Mouse (Mus musculus): ENCODE data around the gene Ypel4. TPM values are rescaled to one million over a fixed set of nuclear protein-coding genes. Genes with fewer than 3 reads are reported as not detected.

Ypel4 gene
- polyA plus RNA-seq, 1 experiment from 2014 or later = 10.5 TPM

DNA sequence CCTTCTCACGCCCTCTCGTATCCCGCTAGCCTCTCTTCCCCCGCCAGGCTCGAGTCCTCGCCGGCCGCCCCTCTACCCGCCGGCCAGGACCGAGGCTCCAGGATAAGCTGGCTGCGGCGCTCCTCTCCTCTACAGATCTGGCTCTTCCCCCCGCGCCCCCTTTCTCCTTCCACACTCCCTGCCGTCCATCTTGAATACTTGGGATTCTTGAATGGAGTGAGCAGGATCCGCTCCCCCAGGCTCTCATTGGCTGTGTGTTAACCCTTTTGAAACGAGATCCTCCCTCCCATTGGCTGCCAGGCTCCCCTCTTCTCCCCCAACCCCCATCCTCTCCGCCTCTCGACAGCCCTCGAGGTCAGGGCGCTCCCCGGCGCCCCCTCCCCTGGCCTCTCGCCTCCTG, 9.7 kb downstream of the Ypel4 start, which contains the start of gene Gm19426:
Gm19426 (minus strand) TSS at position 95 of the 400 bp plus-strand sequence.
- DNase-seq (ENCODE audit: low spot score) = peak; percentile 91
- Histone ChIP-seq H3K9ac (ENCODE audit: low read length) (peak within 1 kb of the TSS; percentile 98), H3K36me3 (ENCODE audit: control insufficient read depth, insufficient read depth, low read length) (0 out of 2 replicates have a peak, but pooled peaks cover 3% of the 10 kb centered on the region), H3K4me1 (ENCODE audit: control insufficient read depth, insufficient read depth, low read length) (peaks cover 28% of the 10 kb centered on the region), H3K4me2 (ENCODE audit: low read depth) (peak within 1 kb of the TSS; percentile 96), H3K27me3 (ENCODE audit: control insufficient read depth, insufficient read depth, low read length) (no peaks in the 10 kb centered on the region), H3K9me3 (ENCODE audit: control insufficient read depth, low read length) (no peaks in the 10 kb centered on the region), H3K27ac (ENCODE audit: low read depth, low read length) (peak within 1 kb of the TSS; percentile 98), H3K4me3 (ENCODE audit: low read depth, low read length) (peak within 1 kb of the TSS; percentile 69)
- peak; percentile 83 for ATAC-seq (ENCODE audit: insufficient read depth, low FRiP score, low TSS enrichment)
- WGBS = 1% methylated on average over 25 of the region's 25 CpGs

DNA sequence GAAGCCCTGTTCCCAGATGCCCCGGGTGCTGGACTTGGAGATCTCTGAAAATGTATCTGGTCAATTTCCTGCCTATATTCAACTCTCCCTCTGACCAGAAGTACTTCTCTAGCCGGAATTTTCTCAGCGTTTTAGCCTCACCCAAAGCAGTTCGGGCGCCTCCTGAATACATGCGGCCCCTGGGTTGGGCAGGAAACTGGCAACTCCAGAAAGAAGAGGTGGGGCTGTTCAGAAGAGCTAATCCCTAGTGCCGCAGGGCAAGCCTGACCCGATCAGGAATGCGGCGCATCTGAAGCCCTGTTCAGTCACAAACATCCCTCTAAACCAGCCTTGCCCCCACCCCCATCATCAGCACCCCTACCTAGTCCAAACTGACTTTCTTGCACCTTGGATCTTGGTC, 10.3 kb downstream of the Ypel4 start:
- H3K9me3 ChIP-seq (ENCODE audit: control insufficient read depth, low read length) = no peaks in the 10 kb centered on the region
- 0 out of 2 replicates have a peak, but pooled peaks cover 3% of the 10 kb centered on the region for H3K36me3 ChIP-seq (ENCODE audit: control insufficient read depth, insufficient read depth, low read length)
- peak overlapping the region; percentile 69 for H3K4me3 ChIP-seq (ENCODE audit: low read depth, low read length)
- ATAC-seq (ENCODE audit: insufficient read depth, low FRiP score, low TSS enrichment) (0 out of 2 replicates have a peak, but pooled peaks have one; percentile 0), DNase-seq (ENCODE audit: low spot score) (no peak)
- peak overlapping the region; percentile 59 for H3K9ac ChIP-seq (ENCODE audit: low read length)
- peaks cover 26% of the 10 kb centered on the region for H3K4me1 ChIP-seq (ENCODE audit: control insufficient read depth, insufficient read depth, low read length)
- peak overlapping the region; percentile 98 for H3K27ac ChIP-seq (ENCODE audit: low read depth, low read length)
- H3K4me2 ChIP-seq (ENCODE audit: low read depth) = peak overlapping the region; percentile 96
- 0% methylated on average over 10 of the region's 10 CpGs for WGBS
- no peaks in the 10 kb centered on the region for H3K27me3 ChIP-seq (ENCODE audit: control insufficient read depth, insufficient read depth, low read length)

DNA sequence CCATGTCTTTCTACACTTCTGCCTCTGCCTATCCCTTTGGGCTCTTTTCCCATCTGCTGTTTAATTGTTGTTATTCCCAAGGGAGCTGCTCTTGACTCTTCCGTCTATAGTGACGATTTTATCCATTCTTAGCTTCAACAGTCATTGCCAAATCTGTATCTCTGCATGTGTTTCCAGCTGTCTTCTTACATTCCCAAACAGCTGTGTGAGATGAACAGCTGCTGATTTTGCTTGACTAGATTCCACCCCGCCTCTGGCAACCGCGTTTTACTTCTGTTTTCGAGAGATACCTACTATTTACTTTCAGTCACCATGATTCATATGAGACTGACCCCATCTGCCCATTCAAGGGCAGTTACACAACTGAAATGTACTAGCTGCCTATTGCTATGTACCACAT, 16.3 kb downstream of the Ypel4 start:
- 83% methylated on average over 6 of the region's 6 CpGs for WGBS

DNA sequence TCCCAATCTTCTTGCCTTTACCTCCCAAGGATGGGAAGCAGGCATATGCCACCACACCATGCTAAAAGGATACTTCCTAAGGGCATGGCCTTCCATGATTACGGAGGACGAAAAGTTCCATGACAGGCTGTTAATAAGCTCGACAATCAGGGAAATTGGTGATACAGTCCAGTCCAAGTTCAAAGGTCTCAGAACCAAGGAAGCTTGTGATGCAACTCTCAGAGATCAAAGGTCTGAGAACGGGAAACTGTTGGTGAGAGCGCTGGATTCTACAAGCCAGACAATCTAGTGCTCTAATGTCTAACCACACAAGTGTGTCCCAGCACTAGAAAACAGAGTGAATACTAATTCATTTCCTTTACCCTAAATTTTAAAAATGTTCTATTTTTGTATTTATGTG, 22.4 kb downstream of the Ypel4 start:
- Histone ChIP-seq H3K4me1 (ENCODE audit: control insufficient read depth, insufficient read depth, low read length) (no peaks in the 10 kb centered on the region), H3K9ac (ENCODE audit: low read length) (no peak overlapping the region), H3K27me3 (ENCODE audit: control insufficient read depth, insufficient read depth, low read length) (no peaks in the 10 kb centered on the region), H3K9me3 (ENCODE audit: control insufficient read depth, low read length) (no peaks in the 10 kb centered on the region), H3K36me3 (ENCODE audit: control insufficient read depth, insufficient read depth, low read length) (no peaks in the 10 kb centered on the region), H3K4me2 (ENCODE audit: low read depth) (no peak overlapping the region), H3K27ac (ENCODE audit: low read depth, low read length) (no peak overlapping the region), H3K4me3 (ENCODE audit: low read depth, low read length) (no peak overlapping the region)
- ATAC-seq (ENCODE audit: insufficient read depth, low FRiP score, low TSS enrichment) (no peak), DNase-seq (ENCODE audit: low spot score) (no peak)
- 86% methylated on average over 5 of the region's 5 CpGs for whole genome bisulfite sequencing

More for the DNA sequence above, 16.3 kb downstream of the Ypel4 start:
- no peak overlapping the region for H3K9ac ChIP-seq (ENCODE audit: low read length)
- no peak for ATAC-seq (ENCODE audit: insufficient read depth, low FRiP score, low TSS enrichment)
- no peaks in the 10 kb centered on the region for H3K27me3 ChIP-seq (ENCODE audit: control insufficient read depth, insufficient read depth, low read length)
- no peak overlapping the region for H3K4me3 ChIP-seq (ENCODE audit: low read depth, low read length)
- no peaks in the 10 kb centered on the region for H3K9me3 ChIP-seq (ENCODE audit: control insufficient read depth, low read length)
- H3K36me3 ChIP-seq (ENCODE audit: control insufficient read depth, insufficient read depth, low read length) = no peaks in the 10 kb centered on the region
- no peak for DNase-seq (ENCODE audit: low spot score)
- no peak overlapping the region for H3K27ac ChIP-seq (ENCODE audit: low read depth, low read length)
- no peaks in the 10 kb centered on the region for H3K4me1 ChIP-seq (ENCODE audit: control insufficient read depth, insufficient read depth, low read length)
- no peak overlapping the region for H3K4me2 ChIP-seq (ENCODE audit: low read depth)

DNA sequence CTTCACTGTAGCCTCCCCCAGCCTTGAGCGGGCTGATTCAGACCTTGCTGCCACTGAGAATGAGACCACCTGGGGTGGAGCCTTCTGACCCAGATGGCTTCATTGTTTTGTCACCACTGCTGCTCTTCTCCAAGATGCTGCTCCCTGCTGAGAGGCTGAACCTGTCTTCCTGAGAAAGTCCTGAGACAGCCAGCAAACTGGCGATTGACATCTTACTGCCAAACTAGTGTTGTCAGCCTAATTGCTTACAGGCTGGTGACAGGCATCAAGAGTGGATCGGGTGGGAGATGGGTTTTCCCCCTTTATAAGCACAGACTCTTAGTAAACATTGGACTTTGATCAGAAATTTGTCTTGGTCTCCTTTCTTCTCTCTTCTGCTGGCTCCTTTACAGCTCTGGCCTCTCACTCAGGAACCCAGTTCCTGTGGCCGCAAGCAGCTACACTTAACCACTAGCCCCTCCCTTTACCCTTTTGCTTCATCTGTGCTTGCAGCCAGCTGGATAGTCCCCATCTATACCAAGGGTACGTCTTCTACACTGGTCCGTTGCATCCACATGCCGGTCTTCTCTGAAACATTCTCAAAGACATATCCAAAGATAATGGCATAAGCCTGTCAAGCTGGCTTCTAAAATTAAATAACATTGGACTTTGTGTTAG, 23.3 kb downstream of the Ypel4 start:
- Histone ChIP-seq H3K4me2 (ENCODE audit: low read depth) (no peak overlapping the region), H3K4me3 (ENCODE audit: low read depth, low read length) (no peak overlapping the region), H3K4me1 (ENCODE audit: control insufficient read depth, insufficient read depth, low read length) (no peaks in the 10 kb centered on the region), H3K36me3 (ENCODE audit: control insufficient read depth, insufficient read depth, low read length) (no peaks in the 10 kb centered on the region), H3K9me3 (ENCODE audit: control insufficient read depth, low read length) (no peaks in the 10 kb centered on the region), H3K27ac (ENCODE audit: low read depth, low read length) (no peak overlapping the region), H3K27me3 (ENCODE audit: control insufficient read depth, insufficient read depth, low read length) (no peaks in the 10 kb centered on the region), H3K9ac (ENCODE audit: low read length) (no peak overlapping the region)
- no peak for DNase-seq (ENCODE audit: low spot score)
- WGBS = 58% methylated on average over 7 of the region's 7 CpGs
- no peak for ATAC-seq (ENCODE audit: insufficient read depth, low FRiP score, low TSS enrichment)

DNA sequence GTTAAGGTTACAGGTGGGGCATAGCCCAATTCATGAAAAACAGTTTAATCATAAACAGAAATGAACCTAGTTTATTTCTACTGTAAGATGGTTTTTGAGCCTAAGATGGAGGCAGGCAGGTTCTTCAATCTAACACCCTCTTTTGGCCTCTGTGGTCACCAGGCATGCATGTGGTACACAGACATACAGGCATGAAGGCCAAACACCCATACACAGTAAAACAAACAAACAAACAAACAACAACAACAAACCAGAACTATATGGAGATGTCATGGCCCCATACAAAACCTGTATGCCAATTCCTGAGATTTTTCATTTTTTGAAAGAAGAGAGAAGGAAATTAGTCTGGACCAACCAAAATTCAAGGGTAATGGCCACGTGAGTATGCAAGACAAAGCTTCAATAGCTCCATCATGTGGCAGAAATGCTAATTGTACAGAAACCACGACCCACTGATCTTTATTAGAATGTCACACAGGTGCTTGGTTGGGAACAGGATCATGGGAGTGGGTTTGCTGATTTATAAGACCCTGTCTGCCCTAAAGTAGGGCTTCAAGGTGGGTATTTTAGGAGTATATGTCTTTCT, 24.8 kb downstream of the Ypel4 start:
- ATAC-seq (ENCODE audit: insufficient read depth, low FRiP score, low TSS enrichment) (peak; percentile 58; the same call in 1 of the 2 replicates), DNase-seq (ENCODE audit: low spot score) (peak; percentile 25)
- H3K36me3 ChIP-seq (ENCODE audit: control insufficient read depth, insufficient read depth, low read length) = no peaks in the 10 kb centered on the region
- no peak overlapping the region for H3K27ac ChIP-seq (ENCODE audit: low read depth, low read length)
- H3K4me2 ChIP-seq (ENCODE audit: low read depth) = no peak overlapping the region
- H3K9ac ChIP-seq (ENCODE audit: low read length) = no peak overlapping the region
- 7% methylated on average over 2 of the region's 2 CpGs for WGBS
- no peak overlapping the region for H3K4me3 ChIP-seq (ENCODE audit: low read depth, low read length)
- H3K4me1 ChIP-seq (ENCODE audit: control insufficient read depth, insufficient read depth, low read length) = no peaks in the 10 kb centered on the region
- H3K27me3 ChIP-seq (ENCODE audit: control insufficient read depth, insufficient read depth, low read length) = no peaks in the 10 kb centered on the region
- H3K9me3 ChIP-seq (ENCODE audit: control insufficient read depth, low read length) = no peaks in the 10 kb centered on the region

DNA sequence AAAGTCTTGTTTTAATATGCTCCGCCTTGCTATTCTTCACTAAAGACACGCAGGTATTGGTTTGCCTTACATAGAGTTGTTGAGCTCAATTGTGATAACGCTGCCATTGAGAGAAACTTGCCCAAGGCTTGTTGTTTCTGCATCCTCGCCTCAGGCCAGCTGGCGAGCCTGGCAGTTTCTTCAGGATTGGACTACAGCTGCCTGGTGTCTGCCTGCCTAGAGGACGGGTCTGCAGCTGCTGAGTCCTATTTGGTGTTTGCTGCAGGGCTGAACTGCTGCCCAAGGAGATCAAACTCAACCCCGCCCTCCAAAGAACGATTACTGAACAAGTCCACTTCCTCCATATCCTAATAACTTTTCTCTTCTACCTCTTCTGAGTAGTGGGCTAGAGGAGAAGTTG, 26.9 kb downstream of the Ypel4 start:
- Histone ChIP-seq H3K9me3 (ENCODE audit: control insufficient read depth, low read length) (no peaks in the 10 kb centered on the region), H3K4me1 (ENCODE audit: control insufficient read depth, insufficient read depth, low read length) (no peaks in the 10 kb centered on the region), H3K36me3 (ENCODE audit: control insufficient read depth, insufficient read depth, low read length) (no peaks in the 10 kb centered on the region), H3K9ac (ENCODE audit: low read length) (no peak overlapping the region), H3K4me2 (ENCODE audit: low read depth) (no peak overlapping the region), H3K4me3 (ENCODE audit: low read depth, low read length) (no peak overlapping the region), H3K27ac (ENCODE audit: low read depth, low read length) (no peak overlapping the region), H3K27me3 (ENCODE audit: control insufficient read depth, insufficient read depth, low read length) (no peaks in the 10 kb centered on the region)
- DNase-seq (ENCODE audit: low spot score) = no peak
- 77% methylated on average over 8 of the region's 8 CpGs for WGBS
- no peak for ATAC-seq (ENCODE audit: insufficient read depth, low FRiP score, low TSS enrichment)

DNA sequence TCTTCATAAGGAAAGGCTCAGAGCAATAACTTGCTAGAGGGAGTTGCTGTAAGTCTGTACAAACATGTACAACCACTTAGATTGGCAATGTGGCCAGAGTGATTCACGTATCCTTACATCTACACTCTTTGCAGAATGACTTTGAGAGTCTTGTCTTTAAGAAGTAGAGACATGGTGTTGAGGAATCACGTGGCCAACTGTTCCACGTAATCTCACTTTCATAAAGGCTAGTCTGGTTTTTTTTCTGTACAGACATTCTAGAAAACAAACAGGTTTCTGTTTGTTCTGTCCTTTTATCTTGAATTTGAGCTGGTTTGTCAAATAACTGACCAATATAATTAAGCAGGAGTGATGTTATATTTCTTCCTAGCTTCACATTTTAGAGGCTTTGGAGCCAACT, 27.5 kb downstream of the Ypel4 start:
- Histone ChIP-seq H3K4me3 (ENCODE audit: low read depth, low read length) (no peak overlapping the region), H3K36me3 (ENCODE audit: control insufficient read depth, insufficient read depth, low read length) (no peaks in the 10 kb centered on the region), H3K27me3 (ENCODE audit: control insufficient read depth, insufficient read depth, low read length) (no peaks in the 10 kb centered on the region), H3K4me2 (ENCODE audit: low read depth) (no peak overlapping the region), H3K4me1 (ENCODE audit: control insufficient read depth, insufficient read depth, low read length) (no peaks in the 10 kb centered on the region), H3K9ac (ENCODE audit: low read length) (no peak overlapping the region), H3K9me3 (ENCODE audit: control insufficient read depth, low read length) (no peaks in the 10 kb centered on the region), H3K27ac (ENCODE audit: low read depth, low read length) (no peak overlapping the region)
- ATAC-seq (ENCODE audit: insufficient read depth, low FRiP score, low TSS enrichment) (no peak), DNase-seq (ENCODE audit: low spot score) (no peak)
- 89% methylated on average over 3 of the region's 3 CpGs for WGBS

DNA sequence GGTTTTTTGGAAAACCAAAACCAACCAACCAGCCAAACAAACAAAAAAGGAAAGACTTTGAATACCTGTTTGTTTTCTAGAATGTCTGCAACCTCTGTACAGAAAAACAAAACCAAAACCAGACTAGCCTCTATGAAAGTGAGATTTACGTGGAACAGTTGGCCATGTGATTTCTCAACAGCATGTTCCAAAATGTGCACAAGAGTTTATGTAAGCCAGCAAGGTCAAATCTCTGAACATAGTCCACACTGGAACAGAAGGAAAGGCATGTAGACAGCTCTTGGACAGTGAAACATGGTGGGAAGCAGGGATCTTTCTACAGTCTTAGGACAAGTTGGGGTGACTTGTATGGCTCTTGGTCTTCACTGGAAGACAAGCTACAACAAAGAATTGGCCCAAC, 28.0 kb downstream of the Ypel4 start:
- Histone ChIP-seq H3K27ac (ENCODE audit: low read depth, low read length) (no peak overlapping the region), H3K4me2 (ENCODE audit: low read depth) (no peak overlapping the region), H3K36me3 (ENCODE audit: control insufficient read depth, insufficient read depth, low read length) (no peaks in the 10 kb centered on the region), H3K9ac (ENCODE audit: low read length) (no peak overlapping the region), H3K4me3 (ENCODE audit: low read depth, low read length) (no peak overlapping the region), H3K27me3 (ENCODE audit: control insufficient read depth, insufficient read depth, low read length) (no peaks in the 10 kb centered on the region), H3K9me3 (ENCODE audit: control insufficient read depth, low read length) (no peaks in the 10 kb centered on the region), H3K4me1 (ENCODE audit: control insufficient read depth, insufficient read depth, low read length) (no peaks in the 10 kb centered on the region)
- WGBS = 98% methylated on average over 1 of the region's 1 CpGs
- ATAC-seq (ENCODE audit: insufficient read depth, low FRiP score, low TSS enrichment) (no peak), DNase-seq (ENCODE audit: low spot score) (no peak)
